Mouse (Mus musculus) stomach, postnatal 0 days (tissue): ENCODE measurements around the gene Tmem184b. TPM values are rescaled to one million over a fixed set of nuclear protein-coding genes. Genes with fewer than 3 reads are reported as not detected.

Source experiments
- ATAC-seq: fragments of 200-750 bp; cut with Nextera tagmentation; 2 replicates; pipeline ENCODE4 v1.8.0; 2017; ENCODE audit not compliant: low FRiP score, low TSS enrichment
- DNase-seq: peaks from one replicate; pipeline ENCODE4 v3.0.0-alpha.2; 2016; ENCODE audit warnings: low spot score
- H3K27ac ChIP-seq: fragments of 300-500 bp; sonication (generic); replicated peaks from 2 replicates; pipeline ENCODE4 v1.5.1; 2014; ENCODE audit warnings: mild to moderate bottlenecking, control low read depth
- H3K27me3 ChIP-seq: fragments of 300-500 bp; sonication (generic); 2 replicates; pipeline ENCODE4 v1.6.1; 2014; ENCODE audit warnings: low read length; ENCODE audit not compliant: control insufficient read depth, insufficient read depth
- H3K36me3 ChIP-seq: fragments of 300-500 bp; sonication (generic); 2 replicates; pipeline ENCODE4 v1.6.1; 2014; ENCODE audit warnings: low read length, mixed read lengths; ENCODE audit not compliant: control insufficient read depth, insufficient read depth
- H3K4me1 ChIP-seq: fragments of 300-500 bp; sonication (generic); replicated peaks from 2 replicates; pipeline ENCODE4 v1.6.1; 2014; ENCODE audit warnings: antibody characterized with exemption; ENCODE audit not compliant: control insufficient read depth, insufficient read depth
- H3K4me2 ChIP-seq: fragments of 300-500 bp; sonication (generic); replicated peaks from 2 replicates; pipeline ENCODE4 v1.6.1; 2014; ENCODE audit warnings: low read depth, mild to moderate bottlenecking, control low read depth, moderate library complexity
- H3K4me3 ChIP-seq: fragments of 300-500 bp; sonication (generic); 2 replicates; pipeline ENCODE4 v1.5.1; 2014; ENCODE audit warnings: low read depth, low read length, control low read depth
- H3K9ac ChIP-seq: fragments of 300-500 bp; sonication (generic); 2 replicates; pipeline ENCODE4 v1.6.1; 2014; ENCODE audit warnings: mild to moderate bottlenecking, low read length, control low read depth, mixed read lengths
- H3K9me3 ChIP-seq: fragments of 300-500 bp; sonication (generic); 2 replicates; pipeline ENCODE4 v1.6.1; 2016; ENCODE audit warnings: low read length; ENCODE audit not compliant: control insufficient read depth
- CTCF ChIP-seq: IDR thresholded peaks from 2 replicates; pipeline ENCODE4 v1.5.1; 2016; ENCODE audit warnings: antibody characterized with exemption, low read depth, mild to moderate bottlenecking, moderate library complexity
- EP300 ChIP-seq: optimal IDR thresholded peaks from 2 replicates; pipeline ENCODE3; 2016; ENCODE audit warnings: antibody characterized with exemption
- WGBS: fragments of 180-500 bp; shearing (Covaris S2); extraction: QIAGEN DNeasy Blood & Tissue Kit; methylation state at CpG from one replicate; pipeline ENCODE4 v1.1.7; 2014; 5-methylcytosine and 5-hydroxymethylcytosine counted together
- polyA plus RNA-seq: library from polyadenylated mRNA; unstranded; fragments of >200 nt; fragmentation: Nextera tagmentation; extraction: Ambion mirVana; gene quantifications from 2 replicates; pipeline ENCODE4 v1.2.1, GENCODE M21; 2015

Gene Tmem184b
- polyA plus RNA-seq, 1 experiment from 2014 or later, result 21.2 TPM

DNA sequence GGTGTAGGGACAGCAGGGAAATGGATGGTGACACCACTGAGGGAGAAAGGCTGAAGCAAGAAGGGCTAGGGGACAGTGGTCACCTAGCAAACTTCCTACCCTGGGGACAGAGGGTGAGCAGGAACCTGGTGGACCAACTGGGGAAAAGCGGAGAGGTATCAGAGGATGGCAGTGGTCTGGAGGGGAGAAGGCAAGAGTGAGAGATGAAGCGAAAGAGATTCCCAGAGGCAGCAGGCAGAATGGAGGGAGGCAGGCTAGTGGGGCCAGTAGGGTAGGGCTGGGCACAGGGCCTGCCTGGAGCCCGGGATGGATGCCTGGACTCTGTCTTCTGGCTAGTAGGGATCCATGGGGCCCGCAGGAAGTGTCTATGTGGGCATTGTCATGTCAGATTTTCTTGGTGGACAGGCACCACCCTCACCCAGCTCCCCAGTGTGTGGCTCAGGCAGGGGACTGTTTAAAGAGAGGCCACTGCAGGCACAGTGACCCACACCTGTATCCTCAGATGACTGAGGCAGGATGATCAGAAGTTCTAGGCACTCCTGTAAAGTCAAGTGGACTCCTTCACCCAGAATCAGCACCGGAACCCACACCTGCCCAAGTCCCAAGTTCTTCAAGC, 49.6 kb downstream of the Tmem184b start:
- H3K36me3 ChIP-seq, result no peaks in the 10 kb centered on the region
- H3K27me3 ChIP-seq, result no peaks in the 10 kb centered on the region
- H3K4me2 ChIP-seq, result no peak overlapping the region
- H3K27ac ChIP-seq, result no peak overlapping the region; the same call in 1 of the 2 replicates
- no peaks in the 10 kb centered on the region for H3K9me3 ChIP-seq
- H3K4me1 ChIP-seq, result peaks cover 28% of the 10 kb centered on the region
- no peak overlapping the region for H3K9ac ChIP-seq
- ATAC-seq (no peak), DNase-seq (no peak)
- H3K4me3 ChIP-seq, result no peak overlapping the region
- WGBS, result 85% methylated on average over 5 of the region's 5 CpGs
- TF ChIP-seq EP300 (no peak), CTCF (no peak)

GRCm38 (mm10) chr15:79352479-79352878, 50.9 kb downstream of the Tmem184b start:
- H3K9ac ChIP-seq, result no peak overlapping the region

GRCm38 (mm10) chr15:79351331-79351767, 52.0 kb downstream of the Tmem184b start:
- Histone ChIP-seq H3K36me3 (no peaks in the 10 kb centered on the region), H3K27ac (peak overlapping the region; percentile 59), H3K9ac (peak overlapping the region; percentile 18; the same call in 1 of the 2 replicates), H3K9me3 (no peaks in the 10 kb centered on the region), H3K4me2 (peak overlapping the region; percentile 41), H3K27me3 (no peaks in the 10 kb centered on the region), H3K4me3 (no peak overlapping the region), H3K4me1 (peaks cover 21% of the 10 kb centered on the region)
- TF ChIP-seq EP300 (no peak), CTCF (peak; percentile 51)
- WGBS, result 15% methylated on average over 15 of the region's 15 CpGs
- DNase-seq (peak; percentile 55), ATAC-seq (no peak)

More at GRCm38 (mm10) chr15:79352479-79352878, 50.9 kb downstream of the Tmem184b start:
- no peaks in the 10 kb centered on the region for H3K27me3 ChIP-seq
- H3K27ac ChIP-seq, result peak overlapping the region; percentile 45; the same call in 1 of the 2 replicates
- ATAC-seq, result no peak
- DNase-seq, result no peak
- WGBS, result 67% methylated on average over 6 of the region's 6 CpGs
- no peak overlapping the region for H3K4me3 ChIP-seq
- H3K4me2 ChIP-seq, result no peak overlapping the region
- no peaks in the 10 kb centered on the region for H3K9me3 ChIP-seq
- TF ChIP-seq EP300 (no peak), CTCF (no peak)
- H3K4me1 ChIP-seq, result peaks cover 27% of the 10 kb centered on the region
- no peaks in the 10 kb centered on the region for H3K36me3 ChIP-seq

GRCm38 (mm10) chr15:79350866-79351265, 52.5 kb downstream of the Tmem184b start:
- Histone ChIP-seq H3K36me3 (no peaks in the 10 kb centered on the region), H3K27me3 (no peaks in the 10 kb centered on the region), H3K4me1 (peaks cover 21% of the 10 kb centered on the region), H3K9me3 (no peaks in the 10 kb centered on the region), H3K27ac (peak overlapping the region; percentile 59), H3K4me2 (peak overlapping the region; percentile 41; the same call in 1 of the 2 replicates), H3K4me3 (no peak overlapping the region), H3K9ac (no peak overlapping the region; the same call in 1 of the 2 replicates)
- DNase-seq (no peak), ATAC-seq (no peak)
- TF ChIP-seq CTCF, result no peak
- TF ChIP-seq EP300, result no peak
- WGBS, result 93% methylated on average over 4 of the region's 4 CpGs

DNA sequence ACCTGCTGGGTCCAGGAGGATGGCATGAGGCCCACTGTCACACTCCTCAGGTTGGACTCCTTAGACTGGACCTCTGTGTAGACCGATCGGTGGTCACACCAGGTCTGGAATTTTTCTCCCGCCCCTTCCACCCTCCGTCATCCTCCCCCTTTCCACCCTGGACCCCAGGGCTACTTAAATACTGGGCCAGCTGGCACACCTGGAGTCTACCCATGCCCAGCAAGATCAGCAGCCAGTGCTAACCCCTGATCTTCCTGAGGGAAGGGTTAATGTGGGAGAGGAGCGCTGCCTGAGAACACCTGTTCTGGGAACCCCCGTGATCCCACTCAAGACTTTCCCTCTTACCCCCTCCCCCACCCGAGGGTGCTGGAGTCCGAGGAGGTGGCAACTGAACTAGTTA, 54.7 kb downstream of the Tmem184b start:
- Histone ChIP-seq H3K4me3 (peak overlapping the region; percentile 79), H3K9me3 (no peaks in the 10 kb centered on the region), H3K27ac (peak overlapping the region; percentile 98), H3K4me1 (peaks cover 21% of the 10 kb centered on the region), H3K9ac (peak overlapping the region; percentile 91), H3K36me3 (no peaks in the 10 kb centered on the region), H3K4me2 (peak overlapping the region; percentile 91), H3K27me3 (no peaks in the 10 kb centered on the region)
- ATAC-seq (peak; percentile 3; the same call in 1 of the 2 replicates), DNase-seq (peak; percentile 29)
- TF ChIP-seq EP300 (no peak), CTCF (no peak)
- 40% methylated on average over 8 of the region's 8 CpGs for WGBS

DNA sequence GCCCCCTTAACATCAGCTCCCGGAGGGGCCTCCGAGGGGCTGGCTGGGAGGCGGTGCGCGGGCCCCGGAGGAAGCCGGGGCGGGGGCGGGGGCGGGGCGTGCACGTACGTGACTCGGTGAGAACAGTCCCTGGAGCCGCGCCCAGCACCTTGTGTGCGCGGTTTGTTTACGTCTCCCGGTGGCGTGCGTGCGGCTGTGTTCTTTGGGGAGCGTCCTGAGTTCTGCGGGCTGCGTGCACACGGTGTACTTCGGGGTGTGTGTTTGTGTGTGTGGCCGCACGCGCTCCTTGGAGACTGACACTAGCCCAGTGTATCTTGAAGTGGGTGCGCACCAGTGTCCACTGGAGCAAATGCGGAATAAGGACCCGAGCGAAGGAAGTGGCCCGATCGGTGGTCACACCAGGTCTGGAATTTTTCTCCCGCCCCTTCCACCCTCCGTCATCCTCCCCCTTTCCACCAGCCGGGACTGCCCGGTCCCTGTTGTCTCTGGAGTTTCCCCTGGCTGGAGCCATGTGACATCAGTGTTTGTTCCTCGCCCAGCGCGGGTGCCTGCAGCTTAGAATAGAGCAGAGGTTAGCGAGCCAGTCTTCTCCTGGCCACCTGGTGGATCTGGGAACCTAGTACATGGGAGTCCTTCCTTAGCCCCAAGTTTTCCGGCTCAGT, 55.4 kb downstream of the Tmem184b start:
- WGBS, result 1% methylated on average over 42 of the region's 46 CpGs
- Histone ChIP-seq H3K27ac (peak overlapping the region; percentile 98), H3K9ac (peak overlapping the region; percentile 91), H3K36me3 (no peaks in the 10 kb centered on the region), H3K4me1 (peaks cover 21% of the 10 kb centered on the region), H3K4me2 (peak overlapping the region; percentile 91), H3K9me3 (no peaks in the 10 kb centered on the region), H3K27me3 (no peaks in the 10 kb centered on the region), H3K4me3 (peak overlapping the region; percentile 79)
- ATAC-seq, result peak; percentile 84
- TF ChIP-seq EP300 (no peak), CTCF (peak; percentile 64)
- DNase-seq, result peak; percentile 93
